Mouse (Mus musculus) thymus, postnatal 14 days (tissue): ENCODE results near the gene Ankrd39.
"Not testable (repeated sequence)": the region's sequence is repeated elsewhere in the genome, so short reads cannot be mapped to it uniquely, and the experiment has no call there.

Source experiments
- DNase-seq: peaks from one replicate; pipeline ENCODE4 v3.0.0; 2021

Ankrd39 gene

DNA sequence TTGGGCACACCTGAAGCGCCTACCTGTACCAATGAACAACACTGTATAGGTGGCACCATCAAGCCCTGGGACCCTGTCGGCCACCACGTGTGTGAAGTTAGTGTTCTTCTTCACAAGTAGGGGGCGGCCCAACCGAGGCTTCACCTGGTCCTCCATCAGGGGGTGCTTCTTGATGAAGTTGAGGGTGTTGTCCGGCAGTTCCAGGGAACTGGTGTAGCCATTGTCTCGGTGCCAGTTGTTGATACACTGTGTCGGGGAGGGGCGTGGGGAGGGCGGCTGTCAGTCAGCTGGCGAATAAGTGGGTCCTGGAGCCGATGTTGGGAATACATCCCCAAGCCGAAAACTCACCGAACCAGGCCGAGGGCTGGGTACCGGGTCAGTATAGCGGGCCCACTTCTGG is 4.7 kb upstream of the Ankrd39 start:
- DNase-seq = no peak

DNA sequence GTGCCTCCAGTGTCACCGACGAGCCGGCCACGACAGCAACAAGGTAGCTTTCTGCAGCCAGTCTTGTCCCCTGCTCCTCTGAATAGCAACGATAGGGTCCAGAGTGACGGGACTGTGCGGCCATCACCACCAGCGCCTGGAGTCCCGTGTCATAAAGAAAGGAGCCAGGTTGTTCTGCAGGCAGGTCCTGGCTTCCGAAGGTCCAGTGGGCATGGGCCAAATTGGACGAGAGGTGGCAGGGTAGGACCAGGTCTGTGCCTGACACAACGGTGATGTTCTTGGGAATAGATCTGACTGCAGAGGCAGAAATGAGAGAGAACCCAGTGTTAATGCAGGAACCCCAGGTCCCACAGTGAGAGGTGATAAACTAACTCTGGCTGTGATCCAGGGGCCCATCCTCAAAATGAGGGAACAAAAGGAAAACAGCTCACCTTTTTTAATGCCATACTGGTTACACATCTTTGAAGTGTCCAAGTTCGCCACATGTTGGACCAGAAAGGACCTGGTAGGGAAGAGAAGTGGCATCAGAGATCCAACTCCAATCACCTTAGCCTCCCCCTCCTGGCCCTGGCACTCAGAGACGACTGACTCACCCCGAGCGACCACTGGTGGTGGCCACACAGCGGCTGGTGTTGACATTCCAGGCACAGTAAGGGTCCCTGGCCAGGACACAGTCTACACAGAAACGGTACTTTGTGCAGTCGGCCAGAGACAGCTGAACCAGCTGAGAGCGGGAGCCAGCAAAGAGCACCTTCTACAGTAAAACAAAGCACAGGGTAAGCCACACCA is 3.0 kb upstream of the Ankrd39 start:
- DNase-seq = no peak

DNA sequence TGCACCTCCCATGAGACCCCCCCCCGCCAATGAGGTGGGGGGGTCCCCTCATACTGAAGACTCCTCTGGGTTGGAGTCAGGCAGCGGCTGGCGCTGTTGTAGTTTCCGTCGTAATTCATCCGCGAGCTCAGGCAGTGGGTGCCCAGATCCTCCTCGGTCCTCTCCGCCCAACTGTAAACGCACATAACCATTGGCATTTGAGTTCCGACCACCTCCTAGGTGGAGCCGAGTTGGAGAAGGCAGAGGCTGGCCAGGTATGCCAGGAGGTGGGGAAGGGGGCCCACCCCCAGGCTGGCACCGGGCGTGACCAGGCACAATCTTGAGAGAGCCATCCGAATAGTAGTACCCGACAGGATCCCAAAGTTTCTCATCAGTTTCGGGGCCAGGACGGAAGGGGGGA is 2.2 kb upstream of the Ankrd39 start:
- DNase-seq = no peak

DNA sequence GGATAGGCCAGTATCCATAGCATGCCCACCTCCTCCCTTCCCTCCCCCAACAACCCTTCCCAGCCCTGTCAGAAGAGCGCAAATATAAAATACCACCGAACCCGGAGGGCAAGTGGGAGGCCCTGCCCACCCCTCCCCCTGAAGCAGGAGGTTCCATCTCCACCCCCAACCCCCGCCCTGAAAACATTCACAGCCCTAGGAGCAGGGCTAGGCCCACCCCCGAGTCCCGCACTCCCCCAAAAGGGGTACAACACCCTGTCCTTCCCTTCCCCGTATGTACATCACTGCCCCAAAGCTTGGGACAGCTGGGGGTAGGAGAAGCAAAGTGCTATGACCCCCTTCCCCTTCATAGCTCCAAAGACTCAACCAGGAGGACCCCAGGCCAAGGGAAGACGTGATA is 1.5 kb upstream of the Ankrd39 start:
- no peak for DNase-seq

DNA sequence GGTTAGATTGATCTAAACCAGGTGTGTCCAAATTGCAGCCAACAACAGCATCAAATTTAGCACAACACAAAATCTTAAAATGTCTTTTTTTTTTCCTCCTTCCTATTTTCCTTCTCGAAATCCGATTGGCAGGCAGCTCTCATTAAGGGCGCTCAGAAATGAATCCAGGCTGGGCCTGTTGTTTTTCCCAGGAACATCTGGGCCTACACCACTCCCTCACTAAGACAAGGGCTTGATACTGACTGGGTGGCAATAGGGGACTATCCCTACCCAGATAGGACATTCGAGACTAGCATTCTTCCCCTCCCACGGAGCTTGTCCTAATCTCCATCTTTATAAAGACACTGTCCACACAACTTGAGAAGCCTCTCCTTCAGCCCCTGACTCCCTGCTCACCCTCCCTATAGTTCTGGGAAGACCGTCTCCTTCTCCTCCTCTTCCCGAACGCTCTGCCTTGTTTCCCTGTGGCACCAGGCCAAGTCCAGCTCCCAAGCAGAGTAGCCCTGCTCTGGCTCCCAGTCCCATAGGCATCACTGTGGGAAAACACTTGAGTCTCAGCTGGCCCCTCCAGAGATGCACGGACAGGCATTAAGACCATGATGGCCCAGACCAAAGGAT is 845 bp upstream of the Ankrd39 start:
- no peak for DNase-seq

DNA sequence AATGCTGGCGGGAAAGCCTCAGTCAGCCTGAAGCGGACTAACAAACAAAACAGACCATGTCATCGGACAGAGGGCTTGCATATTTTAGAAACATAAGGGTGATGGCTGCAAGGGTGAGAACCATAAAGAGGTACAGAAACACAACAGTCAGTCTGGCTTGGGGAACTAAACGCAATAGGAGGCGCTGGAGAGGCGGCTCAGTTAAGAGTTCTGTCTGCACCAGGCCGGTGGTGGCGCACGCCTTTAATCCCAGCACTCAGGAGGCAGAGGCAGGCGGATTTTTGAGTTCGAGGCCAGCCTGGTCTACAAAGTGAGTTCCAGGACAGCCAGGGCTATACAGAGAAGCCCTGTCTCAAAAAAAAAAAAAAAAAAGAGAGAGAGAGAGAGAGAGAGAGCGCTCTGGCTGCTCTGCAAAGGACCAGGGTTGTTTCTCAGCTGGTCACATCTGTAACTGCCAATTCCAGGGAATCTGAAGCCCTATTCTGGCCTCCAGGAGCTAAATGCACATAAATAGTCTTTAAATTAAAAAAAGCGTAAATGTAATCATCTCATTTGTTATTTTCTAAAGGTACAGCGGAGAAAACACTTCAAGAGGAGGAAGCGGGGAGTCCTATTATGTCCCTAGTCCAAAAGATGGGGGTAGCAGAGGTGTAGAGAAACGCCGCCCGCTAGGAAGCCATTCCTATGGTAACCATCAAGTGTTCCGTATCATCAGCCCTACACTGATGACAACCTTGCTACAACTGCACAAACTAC is 1.2 kb downstream of the Ankrd39 start:
- DNase-seq = peak; percentile 67

DNA sequence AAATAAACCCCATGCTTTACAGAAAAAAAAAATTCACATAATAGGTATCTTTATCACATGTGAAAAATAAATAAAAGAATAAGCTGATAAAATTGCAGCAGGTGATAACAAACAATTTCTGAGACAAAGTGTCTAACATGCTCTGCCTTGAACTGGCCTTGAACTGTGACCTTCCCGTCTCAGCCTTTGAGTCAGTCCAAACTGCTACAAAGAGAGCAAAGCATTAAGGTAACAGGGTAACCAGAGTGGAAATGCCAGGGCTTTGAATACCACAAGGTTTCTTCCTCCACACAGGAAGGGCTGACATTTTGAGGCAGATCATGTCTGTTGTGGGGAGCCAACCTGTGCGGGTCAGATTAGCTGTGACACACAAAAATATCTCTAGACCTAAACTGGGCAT is 1.9 kb downstream of the Ankrd39 start:
- DNase-seq = no peak

DNA sequence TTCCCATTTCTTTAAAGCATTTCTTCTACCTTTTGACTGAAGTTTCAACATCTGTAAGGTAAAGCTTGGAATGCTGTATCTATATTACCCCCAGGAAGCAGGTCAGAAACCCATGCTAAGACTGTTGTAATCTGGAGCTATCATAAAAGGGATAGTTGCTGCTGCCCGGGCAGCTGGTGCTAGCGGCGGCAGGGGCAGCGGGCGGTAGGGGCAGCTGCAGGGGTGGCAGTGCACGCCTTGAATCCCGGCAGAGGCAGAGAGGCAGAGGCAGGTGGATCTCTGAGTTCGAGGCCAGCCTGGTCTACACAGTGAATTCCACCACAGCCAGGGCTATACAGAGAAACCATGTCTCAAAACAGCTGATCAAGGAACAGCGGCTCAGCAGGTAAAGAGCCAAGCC is 4.3 kb downstream of the Ankrd39 start:
- no peak for DNase-seq

DNA sequence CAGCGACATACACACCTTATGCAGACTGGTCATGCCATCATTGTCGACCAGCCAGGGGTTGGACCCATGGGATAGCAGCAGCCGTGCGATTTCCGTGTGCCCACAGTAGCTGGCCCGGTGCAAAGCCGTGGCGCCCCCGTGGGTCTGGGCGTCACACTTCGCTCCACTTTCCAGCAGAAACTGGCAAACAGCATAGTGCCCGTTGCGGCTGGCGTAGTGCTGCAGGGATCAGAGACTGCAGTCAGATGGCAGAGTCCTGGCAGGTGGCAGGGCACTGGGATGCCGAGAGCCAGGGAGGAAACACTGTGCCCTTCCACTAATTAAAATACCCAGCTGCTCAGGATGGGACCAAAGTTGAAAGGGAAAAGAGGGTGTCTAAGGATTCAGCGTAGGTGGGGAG is 5.4 kb downstream of the Ankrd39 start:
- no peak for DNase-seq

DNA sequence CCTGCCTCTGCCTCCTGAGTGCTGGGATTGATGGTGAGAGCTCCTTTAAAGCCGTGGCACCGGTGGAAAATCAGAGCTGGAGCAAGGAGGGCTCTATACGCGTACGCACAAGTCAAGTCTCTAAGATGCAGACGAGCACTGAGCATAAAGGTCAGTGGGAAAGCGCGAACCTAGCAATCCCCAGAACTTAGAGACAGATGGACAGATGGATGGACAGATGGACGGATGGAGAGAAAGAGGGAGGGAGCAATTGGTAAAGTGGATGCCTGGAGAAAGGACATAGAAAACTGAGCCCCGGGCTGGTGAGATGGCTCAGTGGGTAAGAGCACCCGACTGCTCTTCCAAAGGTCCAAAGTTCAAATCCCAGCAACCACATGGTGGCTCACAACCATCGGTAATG is 6.4 kb downstream of the Ankrd39 start:
- no peak for DNase-seq

DNA sequence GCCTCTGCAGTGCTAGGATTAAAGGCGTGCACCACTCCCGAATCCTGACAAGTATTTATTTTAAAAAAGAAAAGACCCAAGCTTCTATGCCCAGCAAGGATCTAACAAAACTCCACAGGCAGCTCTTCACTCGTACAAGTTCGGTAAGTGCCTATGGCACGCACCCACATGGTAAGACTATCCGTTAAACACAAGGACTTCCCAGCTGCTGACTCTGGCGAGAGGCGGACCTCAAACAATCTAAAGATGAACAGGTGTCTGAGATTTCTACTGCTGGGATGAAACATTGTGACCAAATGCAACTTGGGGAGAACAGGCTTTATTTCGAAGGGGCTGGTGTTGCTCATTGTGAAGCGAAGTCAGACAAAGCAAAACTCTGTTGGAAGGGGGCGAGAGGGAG is 7.1 kb downstream of the Ankrd39 start:
- no peak for DNase-seq

DNA sequence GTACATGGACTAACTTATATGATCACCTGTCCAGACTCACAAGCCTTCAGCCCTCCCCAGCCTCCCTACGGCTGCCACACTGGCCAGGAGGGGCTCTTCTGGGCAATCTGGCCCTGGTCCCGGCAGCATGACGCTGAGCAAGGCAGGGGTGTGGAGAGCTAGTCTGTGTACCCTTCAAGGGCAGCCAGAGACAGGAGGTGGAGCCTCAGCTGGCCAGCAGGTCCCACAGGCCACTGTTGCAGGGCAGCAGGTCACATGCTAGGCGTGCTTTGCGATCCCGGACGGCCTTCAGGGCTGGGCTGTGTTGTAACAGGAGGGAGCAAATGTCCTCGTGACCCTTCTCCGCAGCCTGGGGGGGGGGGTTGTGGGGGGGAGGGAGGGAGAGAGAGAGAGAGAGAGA is 8.1 kb downstream of the Ankrd39 start, which contains the start of gene Gm42417:
TSS of gene Gm42417 (minus strand) at position 244 of the 400 bp plus-strand sequence.
- no peak for DNase-seq

DNA sequence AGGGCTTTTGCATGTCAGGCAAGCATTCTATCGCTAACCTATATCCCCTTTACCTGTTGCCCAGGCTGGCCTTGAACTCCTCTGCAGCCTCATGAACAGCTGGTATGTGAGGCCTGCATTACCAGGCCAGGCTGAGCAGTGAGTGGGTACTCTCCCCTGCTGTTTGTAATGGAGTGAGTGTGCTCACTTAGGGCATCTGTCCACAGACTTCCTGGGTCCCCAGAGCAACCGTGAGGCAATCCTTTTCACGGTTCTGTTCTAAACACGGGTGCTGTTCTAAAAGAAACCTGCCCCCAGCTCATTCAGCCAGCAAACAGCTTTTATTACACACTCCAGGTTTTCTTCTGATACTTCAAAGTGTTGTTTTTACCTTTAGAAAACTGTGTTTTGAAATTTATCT is 8.5 kb downstream of the Ankrd39 start:
- DNase-seq = no peak

DNA sequence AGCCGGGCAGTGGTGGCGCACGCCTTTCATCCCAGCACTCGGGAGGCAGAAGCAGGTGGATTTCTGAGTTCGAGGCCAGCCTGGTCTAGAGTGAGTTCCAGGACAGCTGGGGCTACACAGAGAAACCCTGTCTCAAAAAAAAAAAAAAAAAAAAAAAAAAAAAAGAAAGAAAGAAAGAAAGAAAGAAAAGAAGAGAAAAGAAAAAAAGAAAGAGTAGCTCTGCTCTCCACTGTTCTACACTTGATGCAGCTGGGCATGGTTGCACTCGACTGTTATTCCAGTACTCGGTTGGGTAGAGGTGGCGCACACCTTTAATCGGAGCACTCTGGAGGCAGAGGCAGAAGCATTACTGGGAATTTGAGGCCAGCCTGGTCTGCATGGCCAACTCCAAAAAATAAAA is 10.5 kb downstream of the Ankrd39 start, which contains the start of gene Ankrd23:
TSS of gene Ankrd23 (minus strand) at position 101 of the 400 bp plus-strand sequence.
- not testable (repeated sequence) for DNase-seq

DNA sequence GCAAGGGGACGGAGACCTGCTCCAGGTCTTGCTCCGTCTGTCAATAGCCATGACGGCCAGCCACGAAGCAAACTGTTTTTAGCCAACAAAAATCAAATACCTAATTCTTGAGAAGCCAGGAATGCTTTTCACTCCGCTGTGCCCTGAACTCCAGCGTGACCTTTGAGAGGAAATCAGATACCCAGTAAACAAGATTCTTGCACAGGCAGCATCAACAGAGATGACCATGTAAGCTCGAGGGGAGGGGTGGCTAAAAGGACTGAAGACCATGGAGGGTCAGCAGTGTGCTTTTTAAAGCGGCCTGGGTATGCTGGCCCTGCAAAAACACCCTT is 10.9 kb downstream of the Ankrd39 start:
- DNase-seq = no peak

DNA sequence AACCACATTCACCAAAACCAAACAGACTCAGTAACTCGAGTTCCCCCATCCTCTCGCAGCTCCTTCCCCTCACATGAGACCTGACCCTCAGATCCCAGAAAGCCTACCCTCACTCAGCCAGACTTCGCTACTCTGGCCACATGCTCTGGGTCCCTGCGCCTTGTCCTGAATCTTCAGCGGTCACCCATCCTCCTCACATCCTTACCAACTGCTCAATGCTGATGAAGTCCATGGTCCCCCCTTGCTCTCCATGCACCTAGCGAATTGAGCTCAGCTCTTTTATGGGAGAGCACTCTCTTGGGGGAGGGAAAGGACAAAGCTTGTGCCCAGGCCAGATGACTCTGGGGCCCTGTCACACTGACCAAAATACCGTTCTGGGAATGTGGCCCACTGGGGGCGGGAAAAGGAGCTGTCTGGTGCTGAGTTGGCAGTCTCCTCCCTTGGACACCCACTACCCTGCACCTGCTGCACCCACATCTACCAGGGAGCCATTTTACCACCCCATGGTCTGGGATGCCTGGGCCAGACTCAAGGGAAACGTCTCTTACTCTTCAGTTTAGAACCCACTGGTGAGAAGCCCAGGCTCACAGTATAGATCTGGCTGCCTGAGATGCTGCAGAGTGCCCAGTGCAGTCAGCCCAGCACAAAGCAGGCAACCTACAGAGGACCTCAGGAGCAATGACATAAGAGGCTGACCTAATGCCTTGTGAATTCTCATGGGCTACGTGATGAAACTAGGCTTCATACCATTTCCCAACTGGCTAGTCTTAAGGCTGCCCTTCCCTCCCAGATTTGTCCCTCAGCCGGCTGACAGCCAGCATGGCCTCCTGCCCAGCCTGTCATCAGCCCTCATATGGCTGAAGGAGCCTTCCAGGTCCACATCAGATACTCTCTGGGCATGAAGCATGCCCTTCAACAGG is 11.5 kb downstream of the Ankrd39 start:
- no peak for DNase-seq

DNA sequence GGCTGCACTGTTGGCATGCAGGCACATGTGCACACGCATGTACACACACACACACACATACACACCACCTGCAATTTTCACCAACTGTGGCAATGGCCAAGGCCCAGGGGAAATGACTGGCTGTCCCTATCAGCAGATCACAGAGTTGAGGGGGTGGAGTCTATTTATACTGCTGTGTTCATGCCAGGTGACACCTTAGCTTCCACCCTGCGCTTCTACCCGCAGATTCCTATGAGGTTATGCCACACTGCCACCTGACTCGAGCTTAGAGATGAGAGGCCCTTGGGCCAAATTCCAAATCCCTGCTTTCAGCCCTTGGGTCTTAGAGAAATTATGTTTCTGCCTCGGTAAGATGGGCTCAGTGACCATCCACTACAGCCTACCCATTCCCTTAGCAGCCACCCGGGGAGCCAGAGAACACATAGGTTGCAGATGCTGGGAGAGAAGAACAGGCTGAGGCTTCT is 12.6 kb downstream of the Ankrd39 start:
- DNase-seq = no peak

DNA sequence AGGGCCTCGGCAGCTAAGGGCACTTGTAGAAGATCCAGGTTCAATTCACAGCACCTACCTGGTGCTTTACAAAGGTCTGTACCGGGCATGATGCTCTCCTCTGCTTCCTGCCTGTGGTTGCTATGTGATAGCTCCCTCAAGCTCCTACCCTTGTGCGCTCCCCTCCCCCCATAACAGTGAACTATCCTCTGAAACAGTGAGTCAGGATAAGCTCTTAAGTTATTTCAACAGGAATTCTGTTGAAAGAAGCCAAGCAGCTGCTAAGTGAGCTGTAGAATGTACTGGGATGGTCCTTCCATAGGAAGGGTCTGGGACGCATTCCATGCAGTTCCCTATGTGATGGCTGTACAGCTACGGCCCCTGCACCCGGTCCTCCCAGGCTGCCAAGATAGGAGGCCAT is 13.7 kb downstream of the Ankrd39 start:
- DNase-seq = no peak

DNA sequence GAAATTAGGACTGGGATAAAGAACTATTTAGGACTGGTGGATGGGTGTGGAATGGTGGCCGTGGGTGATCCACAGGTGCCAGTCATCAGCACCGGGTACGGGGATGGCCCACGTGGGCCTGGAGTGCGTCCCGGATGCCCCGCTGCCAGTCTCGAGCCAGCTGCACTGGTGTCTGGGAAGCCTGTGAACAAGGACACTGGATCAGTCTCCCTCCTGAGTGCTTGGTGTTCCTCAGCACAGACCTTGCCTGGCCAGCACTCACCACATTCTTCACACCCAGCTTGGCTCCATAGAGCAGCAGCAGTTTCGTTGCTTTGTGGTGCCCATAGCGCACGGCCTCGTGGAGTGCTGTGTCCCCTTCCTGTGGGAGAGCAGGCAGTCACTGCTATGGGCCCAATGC is 15.8 kb downstream of the Ankrd39 start:
- DNase-seq = no peak

DNA sequence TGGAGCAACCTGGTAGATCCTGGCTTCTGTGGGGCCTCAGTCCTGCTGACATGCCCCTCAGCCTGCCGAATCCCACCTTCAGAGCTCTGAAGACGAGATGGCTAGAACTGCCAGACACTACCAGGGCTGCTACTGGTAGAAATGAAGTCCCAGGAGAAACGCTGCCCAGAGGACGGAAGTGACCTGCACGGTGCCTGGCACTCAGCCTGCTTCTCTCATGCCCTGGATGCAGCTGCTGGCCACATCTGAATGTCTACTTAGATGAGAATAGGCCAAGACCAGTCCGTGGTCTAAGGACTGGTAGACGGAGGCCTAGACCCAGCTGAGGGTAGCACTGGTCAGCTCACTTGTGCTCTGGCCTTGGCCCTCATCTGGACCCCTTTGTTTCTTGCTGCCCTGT is 16.3 kb downstream of the Ankrd39 start:
- no peak for DNase-seq

DNA sequence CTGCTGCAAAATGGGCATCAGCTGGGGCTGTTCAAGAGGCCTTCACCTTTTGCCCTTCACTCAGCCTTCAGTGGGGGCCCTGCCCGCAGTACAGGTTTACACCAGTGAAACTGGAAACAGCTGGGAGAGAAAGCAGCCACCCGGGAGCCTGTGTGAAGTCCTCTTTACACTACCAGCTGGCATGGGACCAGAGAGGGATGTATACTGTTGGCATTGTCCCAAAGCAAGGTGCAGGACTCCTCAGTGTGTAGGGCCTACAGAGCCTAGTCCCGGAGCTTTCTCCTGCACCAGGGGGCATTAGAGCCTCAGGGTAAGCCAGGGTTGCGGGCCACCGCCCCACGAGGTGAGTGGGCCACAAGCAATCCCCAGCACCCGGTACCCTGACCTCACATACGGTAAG is 16.8 kb downstream of the Ankrd39 start:
- DNase-seq = no peak

DNA sequence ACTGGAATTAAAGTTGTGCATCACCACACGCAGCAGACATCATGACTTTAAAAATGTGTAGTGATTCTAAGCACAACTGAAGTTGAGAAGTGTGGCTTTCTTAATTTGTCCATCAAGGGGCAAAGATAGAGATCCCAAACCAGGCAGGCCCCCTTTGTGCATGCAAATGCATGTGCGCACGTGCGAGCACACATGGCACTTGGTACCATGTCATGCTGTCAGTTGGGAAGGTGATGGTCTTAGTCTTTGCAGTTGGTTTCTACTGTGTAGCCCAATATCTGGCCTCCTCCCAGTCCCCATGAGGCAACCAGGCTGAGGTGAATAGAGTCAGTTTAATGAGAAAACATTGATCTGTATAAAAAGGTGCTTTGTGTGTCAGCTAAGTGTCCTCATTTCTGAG is 17.4 kb downstream of the Ankrd39 start:
- no peak for DNase-seq

DNA sequence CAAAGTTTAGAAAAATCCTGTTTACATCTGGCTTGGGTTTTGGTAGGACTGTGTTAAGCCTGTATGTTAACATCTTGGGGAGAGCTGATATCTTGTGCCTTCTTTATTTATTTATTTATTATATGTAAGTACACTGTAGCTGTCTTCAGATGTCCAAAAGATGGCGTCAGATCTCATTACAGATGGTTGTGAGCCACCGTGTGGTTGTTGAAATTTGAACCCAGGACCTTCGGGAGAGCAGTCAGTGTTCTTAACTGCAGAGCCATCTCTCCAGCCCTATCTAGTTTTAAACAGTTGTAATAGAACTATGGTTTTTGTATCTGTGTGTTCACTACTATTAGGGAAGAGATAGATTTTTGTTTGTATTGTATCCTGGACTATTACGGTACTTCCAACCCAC is 18.0 kb downstream of the Ankrd39 start:
- DNase-seq = no peak
